Mouse (Mus musculus): ENCODE data around the gene Tmem247. TPM values are rescaled to one million over a fixed set of nuclear protein-coding genes. Genes with fewer than 3 reads are reported as not detected.

Tmem247 gene
- total and polyA plus RNA-seq, 3 experiments, result not detected

DNA sequence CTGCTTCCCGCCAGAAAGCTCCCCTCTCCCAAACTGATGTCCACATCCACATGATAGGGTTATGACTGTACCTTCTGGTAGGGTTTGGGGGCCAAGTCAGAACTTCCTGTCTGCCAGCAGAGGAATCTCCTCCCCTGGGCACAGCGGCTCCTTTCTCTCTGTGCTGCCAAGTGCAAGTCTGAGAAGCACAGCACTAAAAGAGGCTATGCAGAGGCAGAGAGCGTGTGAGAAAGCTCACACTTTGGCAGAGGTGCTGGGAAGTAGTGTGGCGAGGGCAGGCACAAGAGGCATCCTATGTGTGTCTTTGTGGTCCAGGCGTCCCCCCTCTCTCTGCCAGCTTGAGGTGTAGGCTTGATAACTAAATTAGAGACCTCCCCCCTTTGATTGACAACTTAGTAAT is 53.9 kb downstream of the Tmem247 start:
- DNase-seq (ENCODE audit: extremely low read depth), result no peak
- peaks cover 45 to 84% of the 10 kb centered on the region in 2 experiments for H3K36me3 ChIP-seq (replicated peaks in 1 of 2; ENCODE audit: control insufficient read depth in 1 of 2, insufficient read depth in 1 of 2, low read length in 1 of 2)
- no peak overlapping the region for H3K27ac ChIP-seq (ENCODE audit: insufficient read depth, low read depth)
- H3K27me3 ChIP-seq (replicated peaks), result no peaks in the 10 kb centered on the region
- no peak overlapping the region for H3K9ac ChIP-seq (ENCODE audit: insufficient read depth, low read depth)
- no peak overlapping the region for H3K4me2 ChIP-seq (ENCODE audit: insufficient read depth, low read depth, poor library complexity, severe bottlenecking)
- no peaks in the 10 kb centered on the region for H3K9me3 ChIP-seq (replicated peaks; ENCODE audit: low read length)
- TF ChIP-seq PAX5 (IDR thresholded peaks at IDR 0.05; ENCODE audit: low read length), result no peak
- TF ChIP-seq MAX (IDR thresholded peaks at IDR 0.05; ENCODE audit: low read length), result no peak
- no peak for TF ChIP-seq TBP (conservative IDR thresholded peaks at IDR 0.05; ENCODE audit: low read depth, low read length)
- TF ChIP-seq POLR2A (IDR thresholded peaks at IDR 0.05; ENCODE audit: low read depth, low read length), result no peak
- no peak for TF ChIP-seq UBTF (IDR thresholded peaks at IDR 0.05; ENCODE audit: low read depth, low read length)
- no peak for TF ChIP-seq NELFE (IDR thresholded peaks at IDR 0.05; ENCODE audit: low read depth, low read length)
- no peaks in the 10 kb centered on the region; the same call in 1 of the 2 replicates for H3K79me2 ChIP-seq (replicated peaks; ENCODE audit: control insufficient read depth, extremely low read depth, insufficient read depth, poor library complexity, severe bottlenecking)
- dilution Hi-C loops (cut with MboI; ENCODE audit: extremely low pct_ligation_motif_present, extremely low pct_unique_long_range_greater_than_20kb, low sequenced_read_pairs) (no loop called here), in situ Hi-C loops (cut with MboI; ENCODE audit: low pct_ligation_motif_present, low pct_unique_long_range_greater_than_20kb, low sequenced_read_pairs) (no loop called here)
- H3K4me3 ChIP-seq (replicated peaks in 1 of 3; ENCODE audit: low read depth in 2 of 3, low read length in 2 of 3, poor library complexity in 1 of 3), result no peak overlapping the region
- H3K4me1 ChIP-seq (ENCODE audit: control insufficient read depth in 1 of 2, insufficient read depth in 2 of 2), result peaks cover 37 to 72% of the 10 kb centered on the region in 2 experiments

DNA sequence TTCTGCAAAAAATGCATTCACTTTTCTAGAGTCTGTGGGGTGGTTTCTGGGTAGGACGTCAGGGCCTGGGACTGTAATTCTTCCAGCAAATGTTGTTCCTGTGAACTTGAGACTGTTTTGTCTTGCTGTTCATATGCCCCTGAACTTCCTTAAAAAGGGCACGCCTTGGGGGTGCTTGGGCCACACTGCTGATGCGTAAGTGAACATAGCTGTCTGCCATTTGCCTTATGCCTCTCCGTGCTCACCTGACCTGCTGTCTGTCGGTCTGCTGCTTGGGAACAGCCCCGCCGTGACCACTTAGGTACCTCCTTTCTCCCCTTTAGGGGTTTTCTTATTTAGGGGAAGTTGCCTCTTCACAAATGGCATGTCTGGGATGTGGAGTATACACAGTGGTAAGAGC is 54.7 kb downstream of the Tmem247 start:
- no peak for TF ChIP-seq BHLHE40 (IDR thresholded peaks at IDR 0.05; ENCODE audit: low read depth, low read length)

More for the DNA sequence above, 54.7 kb downstream of the Tmem247 start:
- no peak for DNase-seq (ENCODE audit: extremely low read depth)
- dilution Hi-C loops (cut with MboI; ENCODE audit: extremely low pct_ligation_motif_present, extremely low pct_unique_long_range_greater_than_20kb, low sequenced_read_pairs) (no loop called here), in situ Hi-C loops (cut with MboI; ENCODE audit: low pct_ligation_motif_present, low pct_unique_long_range_greater_than_20kb, low sequenced_read_pairs) (no loop called here)
- Histone ChIP-seq H3K27me3 (replicated peaks) (no peaks in the 10 kb centered on the region), H3K79me2 (replicated peaks; ENCODE audit: control insufficient read depth, extremely low read depth, insufficient read depth, poor library complexity, severe bottlenecking) (no peaks in the 10 kb centered on the region; the same call in 1 of the 2 replicates), H3K9ac (ENCODE audit: insufficient read depth, low read depth) (no peak overlapping the region), H3K27ac (ENCODE audit: insufficient read depth, low read depth) (no peak overlapping the region), H3K9me3 (replicated peaks; ENCODE audit: low read length) (no peaks in the 10 kb centered on the region), H3K4me3 (replicated peaks in 1 of 3; ENCODE audit: low read depth in 2 of 3, low read length in 2 of 3, poor library complexity in 1 of 3) (no peak overlapping the region), H3K36me3 (replicated peaks in 1 of 2; ENCODE audit: control insufficient read depth in 1 of 2, insufficient read depth in 1 of 2, low read length in 1 of 2) (peaks cover 50 to 82% of the 10 kb centered on the region in 2 experiments), H3K4me1 (ENCODE audit: control insufficient read depth in 1 of 2, insufficient read depth in 2 of 2) (peaks cover 40 to 72% of the 10 kb centered on the region in 2 experiments), H3K4me2 (ENCODE audit: insufficient read depth, low read depth, poor library complexity, severe bottlenecking) (no peak overlapping the region)

Other genes with a start within 250 kb of the Tmem247 start
- gene Epas1, start 163.6 kb upstream of the Tmem247 start, total RNA-seq (2012; rRNA removed), result 0.08 and 0.17 TPM in 2 replicates
- gene Epas1, start 163.6 kb upstream of the Tmem247 start, total RNA-seq (2014; rRNA removed), result 0.07 and 0.11 TPM in 2 replicates
- 0.14 and 0.16 TPM in 2 replicates for gene Epas1, start 163.6 kb upstream of the Tmem247 start, polyA plus RNA-seq (2012; ENCODE audit: insufficient read length, low read depth)
- gene Atp6v1e2, start 30.5 kb downstream of the Tmem247 start, total RNA-seq (2012; rRNA removed), result not detected in 2 replicates
- not detected in 2 replicates for gene Atp6v1e2, start 30.5 kb downstream of the Tmem247 start, total RNA-seq (2014; rRNA removed)
- not detected in 2 replicates for gene Atp6v1e2, start 30.5 kb downstream of the Tmem247 start, polyA plus RNA-seq (2012; ENCODE audit: insufficient read length, low read depth)
- gene Rhoq, start 45.7 kb downstream of the Tmem247 start, total RNA-seq (2012; rRNA removed), result 10.7 and 18.8 TPM in 2 replicates
- 23.2 and 23.9 TPM in 2 replicates for gene Rhoq, start 45.7 kb downstream of the Tmem247 start, total RNA-seq (2014; rRNA removed)
- 22.5 and 24.4 TPM in 2 replicates for gene Rhoq, start 45.7 kb downstream of the Tmem247 start, polyA plus RNA-seq (2012; ENCODE audit: insufficient read length, low read depth)
- gene Pigf, start 108.1 kb downstream of the Tmem247 start, total RNA-seq (2012; rRNA removed), result 33.6 and 38.3 TPM in 2 replicates
- gene Pigf, start 108.1 kb downstream of the Tmem247 start, total RNA-seq (2014; rRNA removed), result 70.8 and 73.0 TPM in 2 replicates
- gene Pigf, start 108.1 kb downstream of the Tmem247 start, polyA plus RNA-seq (2012; ENCODE audit: insufficient read length, low read depth), result 34.4 and 37.6 TPM in 2 replicates
- gene Cript, start 108.2 kb downstream of the Tmem247 start, total RNA-seq (2012; rRNA removed), result 18.4 and 20.4 TPM in 2 replicates
- 43.1 and 47.7 TPM in 2 replicates for gene Cript, start 108.2 kb downstream of the Tmem247 start, total RNA-seq (2014; rRNA removed)
- 31.4 and 34.8 TPM in 2 replicates for gene Cript, start 108.2 kb downstream of the Tmem247 start, polyA plus RNA-seq (2012; ENCODE audit: insufficient read length, low read depth)
- 0.50 and 0.85 TPM in 2 replicates for gene Socs5, start 190.3 kb downstream of the Tmem247 start, total RNA-seq (2012; rRNA removed)
- gene Socs5, start 190.3 kb downstream of the Tmem247 start, total RNA-seq (2014; rRNA removed), result 0.52 and 0.55 TPM in 2 replicates
- gene Socs5, start 190.3 kb downstream of the Tmem247 start, polyA plus RNA-seq (2012; ENCODE audit: insufficient read length, low read depth), result 0.80 and 0.86 TPM in 2 replicates

Data from CH12.LX (cell line).